Mouse (Mus musculus) skeletal muscle tissue, postnatal 0 days (tissue): ENCODE results near the gene Gm5478. TPM values are rescaled to one million over a fixed set of nuclear protein-coding genes. Genes with fewer than 3 reads are reported as not detected.

Experiments used
- microRNA-seq, 2 experiments: library from miRNA; unstranded; fragments of <30 nt; microRNA quantifications; one replicate each; pipeline ENCODE4; 2016
- polyA plus RNA-seq: library from polyadenylated mRNA; unstranded; fragments of >200 nt; fragmentation: Nextera tagmentation; extraction: Ambion mirVana; gene quantifications from 2 replicates; pipeline ENCODE4 v1.2.1, GENCODE M21; 2015

The Gm5478 gene
- not detected in 2 replicates for polyA plus RNA-seq

GRCm38 (mm10) chr15:101647280-101647679 lies at the start of gene Gm5478:
Gene Gm5478 (minus strand): TSS chr15:101647380.

GRCm38 (mm10) chr15:101694207-101694606 lies 47.0 kb upstream of the Gm5478 start, which contains the start of gene Krt6a:
Gene Krt6a (minus strand): TSS chr15:101694307.

GRCm38 (mm10) chr15:101680187-101680586 lies 33.0 kb upstream of the Gm5478 start, which contains the start of gene Krt6b:
Gene Krt6b (minus strand): TSS chr15:101680287.

DNA sequence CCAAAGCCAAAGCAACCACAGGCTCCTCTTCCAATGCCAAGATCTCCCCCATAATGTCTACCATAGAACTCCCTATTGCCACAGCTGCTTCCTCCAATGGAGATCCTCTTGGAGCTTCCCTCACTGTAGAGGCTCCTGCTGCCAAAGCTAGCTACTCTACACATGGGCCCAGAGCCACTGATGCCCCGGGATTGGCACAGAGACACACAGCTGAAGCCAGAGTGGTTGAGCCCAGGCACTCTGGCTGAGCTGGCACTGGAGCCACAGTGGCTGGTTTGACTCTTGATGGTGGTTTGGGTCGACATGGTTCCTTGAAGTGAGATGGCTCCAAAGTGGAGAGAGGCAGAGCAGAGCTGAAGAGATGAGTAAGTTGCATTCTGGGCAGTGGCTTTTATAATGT lies 19.3 kb downstream of the Gm5478 start, which contains the start of gene Gm5414:
Gene Gm5414 (minus strand): TSS at position 305 of the 400 bp plus-strand sequence.

Small RNA genes lying within 50 kb of the gene (microRNA-seq; reads per million reads assigned to microRNA genes)
- gene Gm44342 (0 reads per million in 2 experiments), gene Gm44383 (0 reads per million in 2 experiments), gene Gm44479 (0 reads per million in 2 experiments)

Other genes starting within 250 kb of the Gm5478 start
- gene Krt7, start 236.3 kb downstream of the Gm5478 start, polyA plus RNA-seq: 0.15 and 0.24 TPM in 2 replicates
- gene Krt87, start 208.6 kb downstream of the Gm5478 start, polyA plus RNA-seq: 0.05 TPM in 1 of 2 replicates, not detected in the other
- not detected in 2 replicates for gene Krt88, start 199.6 kb downstream of the Gm5478 start, polyA plus RNA-seq
- gene Krt81, start 183.6 kb downstream of the Gm5478 start, polyA plus RNA-seq: not detected in 2 replicates
- not detected in 2 replicates for gene Krt86, start 173.9 kb downstream of the Gm5478 start, polyA plus RNA-seq
- not detected in 2 replicates for gene Krt83, start 155.9 kb downstream of the Gm5478 start, polyA plus RNA-seq
- not detected in 2 replicates for gene Gm49425, start 130.1 kb downstream of the Gm5478 start, polyA plus RNA-seq
- gene Krt84, start 114.6 kb downstream of the Gm5478 start, polyA plus RNA-seq: not detected in 2 replicates
- gene Krt82, start 96.7 kb downstream of the Gm5478 start, polyA plus RNA-seq: not detected in 2 replicates
- not detected in 2 replicates for gene Krt90, start 84.4 kb downstream of the Gm5478 start, polyA plus RNA-seq
- not detected in 2 replicates for gene Krt75, start 73.5 kb downstream of the Gm5478 start, polyA plus RNA-seq
- not detected in 2 replicates for gene Gm5414, start 19.2 kb downstream of the Gm5478 start, polyA plus RNA-seq
- gene Krt6b, start 32.9 kb upstream of the Gm5478 start, polyA plus RNA-seq: not detected in 2 replicates
- not detected in 2 replicates for gene Krt6a, start 46.9 kb upstream of the Gm5478 start, polyA plus RNA-seq
- gene Krt5, start 65.5 kb upstream of the Gm5478 start, polyA plus RNA-seq: 40.5 TPM in 1 of 2 replicates, not detected in the other
- not detected in 2 replicates for gene Krt71, start 95.7 kb upstream of the Gm5478 start, polyA plus RNA-seq
- not detected in 2 replicates for gene Krt72, start 139.1 kb upstream of the Gm5478 start, polyA plus RNA-seq
- not detected in 2 replicates for gene Krt73, start 155.0 kb upstream of the Gm5478 start, polyA plus RNA-seq
- not detected in 2 replicates for gene Krt2, start 170.8 kb upstream of the Gm5478 start, polyA plus RNA-seq
- 0.32 and 192 TPM in 2 replicates for gene Krt1, start 203.4 kb upstream of the Gm5478 start, polyA plus RNA-seq
- gene Krt77, start 222.3 kb upstream of the Gm5478 start, polyA plus RNA-seq: 0.88 TPM in 1 of 2 replicates, not detected in the other
- not detected in 2 replicates for gene Krt76, start 245.5 kb upstream of the Gm5478 start, polyA plus RNA-seq